ENCODE assay signal across 8 mouse cellular contexts in the genomic region with DNA sequence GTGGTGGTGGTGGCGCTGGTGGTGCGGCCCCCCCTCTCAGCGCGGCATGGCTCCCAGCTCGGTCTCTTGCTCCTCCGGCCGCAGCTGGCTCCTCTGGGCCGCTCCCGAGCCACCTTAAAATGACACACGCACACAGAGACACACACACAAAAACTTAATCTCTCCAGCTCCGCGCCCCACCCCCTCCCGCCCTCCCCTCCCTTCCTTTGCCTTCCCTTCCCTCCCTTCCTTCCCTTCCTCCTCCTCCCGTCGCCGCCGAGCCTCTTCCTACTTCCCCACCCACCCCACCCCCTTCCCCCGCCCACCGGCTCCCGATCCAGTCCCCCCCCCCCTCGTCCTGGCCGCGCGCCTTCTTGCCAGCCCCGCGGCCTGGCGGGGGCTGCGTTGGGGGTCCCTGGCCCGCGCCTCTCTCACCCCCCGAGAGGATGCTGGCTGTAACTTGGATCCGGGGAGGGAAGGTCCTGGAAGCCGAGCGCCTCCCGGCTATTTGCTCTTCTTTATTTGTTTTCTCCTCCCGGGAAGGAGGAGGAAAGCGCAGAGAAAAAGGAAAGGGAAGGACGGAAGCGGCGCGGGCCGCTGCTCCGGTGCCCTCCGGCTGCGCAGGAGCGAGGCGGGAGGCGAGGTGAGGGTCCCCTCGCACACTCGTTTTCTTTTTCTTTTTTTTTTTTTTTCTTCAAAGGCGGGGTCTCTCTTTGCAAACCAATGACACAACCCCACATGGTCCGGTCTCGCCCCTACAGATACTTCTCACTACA. TPM values are rescaled to one million over a fixed set of nuclear protein-coding genes. Genes with fewer than 3 reads are reported as not detected.
DNase-seq lines count a peak whose midpoint lies in the region; ATAC-seq and TF ChIP-seq lines count a peak whose summit lies in the region.
"Had no signal": no experiment of that assay in that cellular context is flagged by ENCODE, and none has a peak within 500 bp of the region (broad histone marks: within the 10 kb centered on the region; RNA-seq: fewer than 3 reads in every experiment).

A gene (minus strand): TSS at position 107 of the 755 bp plus-strand sequence.

- under 1% methylated on average over 31 of the region's 53 CpGs for WGBS in intestine, embryonic 14.5 days
- 1% methylated on average over 48 of the region's 53 CpGs for WGBS in small intestine, adult 2 months

- no peak for TF ChIP-seq CTCF in small intestine, adult 2 months (IDR thresholded peaks at IDR 0.05; ENCODE audit: extremely low read depth, insufficient read length, insufficient replicate concordance, low read depth, low read length)

- peak within 1 kb of the TSS; percentile 91 for H3K4me3 ChIP-seq in intestine, embryonic 14.5 days (ENCODE audit: low read depth, low read length)
- peak within 1 kb of the TSS; percentile 96 for H3K4me3 ChIP-seq in megakaryocyte, embryonic 14.5 days (replicated peaks)
- peak within 1 kb of the TSS; percentile 100 for H3K4me3 ChIP-seq in small intestine, adult 2 months (ENCODE audit: low read depth, low read length)

- peaks cover 31% of the 10 kb centered on the region for H3K4me1 ChIP-seq in intestine, embryonic 14.5 days (replicated peaks; ENCODE audit: control insufficient read depth, insufficient read depth, low read length)
- peaks cover 39% of the 10 kb centered on the region for H3K4me1 ChIP-seq in megakaryocyte, embryonic 14.5 days
- peaks cover 6% of the 10 kb centered on the region for H3K4me1 ChIP-seq in small intestine, adult 2 months (ENCODE audit: control insufficient read depth, insufficient read depth, insufficient read length, low read length)

- ATAC-seq in intestine, embryonic 14.5 days (replicated peaks; ENCODE audit: low FRiP score, low TSS enrichment, low read depth) = peak; percentile 72

- no peaks in the 10 kb centered on the region for H3K36me3 ChIP-seq in intestine, embryonic 14.5 days (ENCODE audit: control insufficient read depth, insufficient read depth, low read length)
- no peaks in the 10 kb centered on the region for H3K36me3 ChIP-seq in megakaryocyte, embryonic 14.5 days (replicated peaks; ENCODE audit: low read length)
- H3K36me3 ChIP-seq in small intestine, adult 2 months (ENCODE audit: control insufficient read depth, insufficient read depth, low read length) = no peaks in the 10 kb centered on the region

- H3K9ac ChIP-seq in intestine, embryonic 14.5 days (ENCODE audit: low read length) = peak within 1 kb of the TSS; percentile 98

- TF ChIP-seq POLR2A in small intestine, adult 2 months (IDR thresholded peaks at IDR 0.05; ENCODE audit: low read depth, low read length) = peak; percentile 50; the same call in 1 of the 2 replicates

- no peaks in the 10 kb centered on the region for H3K9me3 ChIP-seq in intestine, embryonic 14.5 days (ENCODE audit: control insufficient read depth, low read length)
- H3K9me3 ChIP-seq in megakaryocyte, embryonic 14.5 days = peaks cover 3% of the 10 kb centered on the region

- intact Hi-C loops in gastrocnemius, postnatal 14 days (cut with DNase I; ENCODE audit: low total_unique reads) = loop anchor here (5.0 kb wide), 1 partner anchor 66 kb away; no protein-coding TSS in a partner anchor
- intact Hi-C loops in left cerebral cortex, postnatal 25 days (cut with DNase I) = loop anchor here (2.0 to 5.0 kb wide), 2 partner anchors 83 to 514 kb away; a partner anchor contains a TSS

- DNase-seq in adrenal gland, adult 2 months = peak; percentile 89
- peak; percentile 85 to 90 for DNase-seq in cerebellum, postnatal 10 days
- DNase-seq in gastrocnemius, postnatal 14 days = peak; percentile 79
- DNase-seq in intestine, embryonic 14.5 days (ENCODE audit: low spot score) = peak; percentile 92
- DNase-seq in left cerebral cortex, postnatal 25 days (ENCODE audit: low spot score in 2 of 2) = peak; percentile 22 to 24

- peak within 1 kb of the TSS; percentile 100 for H3K27ac ChIP-seq in intestine, embryonic 14.5 days (ENCODE audit: low read depth)
- H3K27ac ChIP-seq in small intestine, adult 2 months (ENCODE audit: insufficient read depth, low read depth, low read length) = peak within 1 kb of the TSS; percentile 95

- no peaks in the 10 kb centered on the region for H3K27me3 ChIP-seq in intestine, embryonic 14.5 days (replicated peaks; ENCODE audit: control insufficient read depth, insufficient read depth, low read length)
- H3K27me3 ChIP-seq in megakaryocyte, embryonic 14.5 days (replicated peaks) = peaks cover 4% of the 10 kb centered on the region
- H3K27me3 ChIP-seq in small intestine, adult 2 months (ENCODE audit: control insufficient read depth, insufficient read depth, low read length) = no peaks in the 10 kb centered on the region

- peak within 1 kb of the TSS; percentile 88 for H3K4me2 ChIP-seq in intestine, embryonic 14.5 days (ENCODE audit: low read length)

RNA-seq across cellular contexts. Expression of the gene that starts here (rescaled TPM):
- 100 to 1,000 TPM; 178 to 245 TPM for total RNA-seq in adrenal gland, adult 2 months (2021)
- polyA plus RNA-seq in adrenal gland, adult 2 months (2012; rRNA removed) = 47.1 and 48.0 TPM in 2 replicates
- 1 to 10 TPM; 1.2 to 1.8 TPM for total RNA-seq in gastrocnemius, postnatal 14 days (2021)
- 105 and 119 TPM in 2 replicates for polyA plus RNA-seq in intestine, embryonic 14.5 days (2014; fragmentation: Nextera tagmentation; extraction: Ambion mirVana)
- total RNA-seq in left cerebral cortex, postnatal 25 days (2021) = 10 to 100 TPM; 37.1 to 42.0 TPM
- 0.45 TPM in 1 of 2 replicates, not detected in the other for polyA plus RNA-seq in megakaryocyte, embryonic 14.5 days (2012; ENCODE audit: insufficient read depth, low replicate concordance)
- polyA plus RNA-seq in small intestine, adult 2 months (2012; rRNA removed) = 8.7 and 14.7 TPM in 2 replicates
- total RNA-seq: neutrophil, adult 5-6 weeks had no signal

Comparison
In these comparisons a context has a peak if more than half of its experiments do, and no peak if none do; other contexts are left out.
1. Peak in every context shown above with its lines: DNase-seq, ATAC-seq, H3K4me3 ChIP-seq and H3K27ac ChIP-seq.
2. RNA of the gene that starts here (total RNA-seq): 178 to 245 TPM in adrenal gland, adult 2 months and 37.1 to 42.0 TPM in left cerebral cortex, postnatal 25 days; 1.2 to 1.8 TPM in gastrocnemius, postnatal 14 days; every median in the first group is over 10 times any median in the second.
3. RNA of the gene that starts here (total RNA-seq): 178 to 245 TPM in adrenal gland, adult 2 months; 37.1 to 42.0 TPM in left cerebral cortex, postnatal 25 days; every median in the first group is over 4 times any median in the second.
4. DNase-seq: peak in every context shown above with its lines; median percentile 92 in intestine, embryonic 14.5 days; 89 in adrenal gland, adult 2 months; 88 in cerebellum, postnatal 10 days; 79 in gastrocnemius, postnatal 14 days; 23 in left cerebral cortex, postnatal 25 days.